8 mouse cellular contexts compared by ENCODE assay signal in the genomic region with DNA sequence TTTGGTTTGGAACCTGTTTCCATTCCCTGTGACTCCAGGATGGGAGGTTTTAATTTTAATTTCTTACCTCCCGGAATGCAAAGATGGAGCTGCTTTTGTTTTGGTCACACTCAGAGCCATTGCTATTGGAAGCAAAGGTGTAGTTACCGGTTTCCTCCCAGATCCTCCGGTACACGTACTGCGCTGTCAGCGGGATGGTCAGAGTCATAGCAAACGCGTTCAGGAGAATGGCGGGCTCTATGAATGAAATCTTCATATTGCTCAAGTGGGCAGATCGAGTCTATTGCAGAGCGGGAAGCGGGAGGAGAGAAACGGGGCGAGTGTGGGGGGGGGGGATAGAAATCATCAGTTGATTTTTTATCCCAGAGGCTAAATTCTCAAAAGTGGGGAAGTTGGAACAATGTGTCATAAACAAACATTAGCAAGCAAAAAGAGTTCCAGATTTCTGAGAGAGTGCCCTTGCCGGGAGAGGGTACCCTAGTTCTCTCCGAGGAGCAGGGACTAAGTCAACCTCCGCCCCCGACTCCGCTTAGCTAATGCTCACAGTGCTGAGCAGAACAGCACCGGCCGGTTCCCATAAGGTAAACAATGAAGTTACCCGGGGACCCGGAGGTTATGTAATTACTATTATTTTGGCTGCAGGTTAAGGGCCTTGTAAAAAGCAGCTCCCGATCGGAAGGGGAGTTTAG. TPM values are rescaled to one million over a fixed set of nuclear protein-coding genes. Genes with fewer than 3 reads are reported as not detected.
DNase-seq lines count a peak whose midpoint lies in the region; ATAC-seq and TF ChIP-seq lines count a peak whose summit lies in the region.

No protein-coding gene starts in this region.

- peak; percentile 16 for DNase-seq in embryo, embryonic 10 days (ENCODE audit: low spot score)
- no peak for DNase-seq in embryo, embryonic 9.5 days (ENCODE audit: extremely low spot score)
- peak; percentile 71 for DNase-seq in adipocyte (ENCODE audit: low spot score)
- no peak for DNase-seq in intestine, embryonic 14.5 days (ENCODE audit: low spot score)
- peak; percentile 61 to 73 for DNase-seq in lung, adult 18-20 months
- DNase-seq in retina, embryonic 14.5 days (ENCODE audit: low spot score), result peak; percentile 18
- no peak for DNase-seq in frontal cortex, postnatal 10 days (ENCODE audit: low spot score in 2 of 2)

- peak overlapping the region; percentile 97 for H3K4me2 ChIP-seq in intestine, embryonic 14.5 days (ENCODE audit: low read length)

- H3K36me3 ChIP-seq in intestine, embryonic 14.5 days (ENCODE audit: control insufficient read depth, insufficient read depth, low read length), result no peaks in the 10 kb centered on the region

- no peak overlapping the region for H3K27ac ChIP-seq in embryonic fibroblast, embryonic 13.5 days (ENCODE audit: insufficient read depth, low read length)
- no peak overlapping the region for H3K27ac ChIP-seq in intestine, embryonic 14.5 days (ENCODE audit: low read depth)

- no peaks in the 10 kb centered on the region for H3K4me1 ChIP-seq in embryonic fibroblast, embryonic 13.5 days (ENCODE audit: control insufficient read depth, insufficient read depth, low read length)
- H3K4me1 ChIP-seq in intestine, embryonic 14.5 days (replicated peaks; ENCODE audit: control insufficient read depth, insufficient read depth, low read length), result peaks cover 15% of the 10 kb centered on the region

- ATAC-seq in intestine, embryonic 14.5 days (replicated peaks; ENCODE audit: low FRiP score, low TSS enrichment, low read depth), result peak; percentile 30; the same call in 1 of the 2 replicates

- H3K27me3 ChIP-seq in intestine, embryonic 14.5 days (replicated peaks; ENCODE audit: control insufficient read depth, insufficient read depth, low read length), result 0 out of 2 replicates have a peak, but pooled peaks cover 2% of the 10 kb centered on the region

- 2% methylated on average over 25 of the region's 25 CpGs for WGBS in intestine, embryonic 14.5 days

- H3K9ac ChIP-seq in intestine, embryonic 14.5 days (ENCODE audit: low read length), result peak overlapping the region; percentile 48

- peak overlapping the region; percentile 68 for H3K4me3 ChIP-seq in embryonic fibroblast, embryonic 13.5 days (ENCODE audit: insufficient read depth, low read length)
- H3K4me3 ChIP-seq in intestine, embryonic 14.5 days (ENCODE audit: low read depth, low read length), result peak overlapping the region; percentile 62

- H3K9me3 ChIP-seq in intestine, embryonic 14.5 days (ENCODE audit: control insufficient read depth, low read length), result no peaks in the 10 kb centered on the region

- no peak for TF ChIP-seq POLR2A in embryonic fibroblast, embryonic 13.5 days (IDR thresholded peaks at IDR 0.05; ENCODE audit: low read depth, low read length)

- TF ChIP-seq CTCF in embryonic fibroblast, embryonic 13.5 days (IDR thresholded peaks at IDR 0.05; ENCODE audit: borderline replicate concordance, insufficient read depth, low read length), result no peak

RNA-seq across cellular contexts. Expression of a gene that starts 0.7 kb away (rescaled TPM):
- 0.58 and 2.1 TPM in 2 replicates for polyA plus RNA-seq in embryonic fibroblast, embryonic 13.5 days (2011; ENCODE audit: insufficient read length, low read depth, missing spikeins)
- 2.9 and 3.4 TPM in 2 replicates for polyA plus RNA-seq in intestine, embryonic 14.5 days (2014; fragmentation: Nextera tagmentation; extraction: Ambion mirVana)

RNA-seq across cellular contexts. Expression of a gene that starts 33.6 kb away (rescaled TPM):
- polyA plus RNA-seq in embryonic fibroblast, embryonic 13.5 days (2011; ENCODE audit: insufficient read length, low read depth, missing spikeins), result 165 and 245 TPM in 2 replicates
- 418 and 439 TPM in 2 replicates for polyA plus RNA-seq in intestine, embryonic 14.5 days (2014; fragmentation: Nextera tagmentation; extraction: Ambion mirVana)

Comparison
In these comparisons a context has a peak if more than half of its experiments do, and no peak if none do; other contexts are left out.
1. DNase-seq: peak in embryo, embryonic 10 days (single experiment), adipocyte (single experiment), lung, adult 18-20 months (2 of 2) and retina, embryonic 14.5 days (single experiment); none in embryo, embryonic 9.5 days (single experiment), intestine, embryonic 14.5 days (single experiment) and frontal cortex, postnatal 10 days (0 of 2).